Mouse (Mus musculus): ENCODE results near the gene Gpc5. TPM values are rescaled to one million over a fixed set of nuclear protein-coding genes. Genes with fewer than 3 reads are reported as not detected.

Gpc5 gene
- polyA plus RNA-seq, 1 experiment, result not detected

- no peak for DNase-seq (ENCODE audit: low read depth, low spot score)
- whole genome bisulfite sequencing, result 71% methylated on average over 9 of the region's 9 CpGs
These were observed 8.7 kb downstream of the Gpc5 start for GRCm38 (mm10) chr14:115100617-115101299.

- DNase-seq (ENCODE audit: low read depth, low spot score), result no peak
These were observed 14.3 kb downstream of the Gpc5 start for GRCm38 (mm10) chr14:115106326-115106725.

GRCm38 (mm10) chr14:115107467-115107866 lies 15.5 kb downstream of the Gpc5 start:
- no peak for DNase-seq (ENCODE audit: low read depth, low spot score)
- WGBS, result 55% methylated on average over 2 of the region's 2 CpGs

- WGBS, result 61% methylated on average over 9 of the region's 9 CpGs
- no peak for DNase-seq (ENCODE audit: low read depth, low spot score)
These were observed 26.6 kb downstream of the Gpc5 start for GRCm38 (mm10) chr14:115118626-115119025.

- WGBS, result 80% methylated on average over 3 of the region's 3 CpGs
- DNase-seq (ENCODE audit: low read depth, low spot score), result no peak
These were observed 56.8 kb downstream of the Gpc5 start for GRCm38 (mm10) chr14:115148821-115149220.

- no peak for DNase-seq (ENCODE audit: low read depth, low spot score)
These were observed 64.6 kb downstream of the Gpc5 start for GRCm38 (mm10) chr14:115156597-115156996.

GRCm38 (mm10) chr14:115177322-115177836 lies 85.4 kb downstream of the Gpc5 start:
- 80% methylated on average over 3 of the region's 3 CpGs for WGBS
- DNase-seq (ENCODE audit: low read depth, low spot score), result no peak

More at GRCm38 (mm10) chr14:115156597-115156996, 64.6 kb downstream of the Gpc5 start:
- WGBS, result 82% methylated on average over 4 of the region's 4 CpGs

- DNase-seq (ENCODE audit: low read depth, low spot score), result no peak
- WGBS, result 66% methylated on average over 5 of the region's 5 CpGs
These were observed 87.9 kb downstream of the Gpc5 start for GRCm38 (mm10) chr14:115179925-115180324.

- DNase-seq (ENCODE audit: low read depth, low spot score), result no peak
- WGBS, result 79% methylated on average over 8 of the region's 8 CpGs
These were observed 96.2 kb downstream of the Gpc5 start for GRCm38 (mm10) chr14:115188256-115188655.

- 77% methylated on average over 5 of the region's 5 CpGs for WGBS
- no peak for DNase-seq (ENCODE audit: low read depth, low spot score)
These were observed 136.1 kb downstream of the Gpc5 start for GRCm38 (mm10) chr14:115228075-115228474.

- DNase-seq (ENCODE audit: low read depth, low spot score), result no peak
These were observed 144.4 kb downstream of the Gpc5 start for GRCm38 (mm10) chr14:115236387-115236786.

GRCm38 (mm10) chr14:115240621-115241373 lies 148.8 kb downstream of the Gpc5 start:
- no peak for DNase-seq (ENCODE audit: low read depth, low spot score)
- WGBS, result 84% methylated on average over 4 of the region's 4 CpGs

More at GRCm38 (mm10) chr14:115236387-115236786, 144.4 kb downstream of the Gpc5 start:
- 15% methylated on average over 4 of the region's 4 CpGs for WGBS

GRCm38 (mm10) chr14:115250537-115250936 lies 158.5 kb downstream of the Gpc5 start:
- no peak for DNase-seq (ENCODE audit: low read depth, low spot score)
- WGBS, result 81% methylated on average over 6 of the region's 6 CpGs

GRCm38 (mm10) chr14:115251791-115252190 lies 159.8 kb downstream of the Gpc5 start:
- no peak for DNase-seq (ENCODE audit: low read depth, low spot score)
- 30% methylated on average over 5 of the region's 5 CpGs for WGBS

- DNase-seq (ENCODE audit: low read depth, low spot score), result no peak
- 88% methylated on average over 3 of the region's 3 CpGs for WGBS
These were observed 161.1 kb downstream of the Gpc5 start for GRCm38 (mm10) chr14:115253155-115253554.

- no peak for DNase-seq (ENCODE audit: low read depth, low spot score)
- WGBS, result 74% methylated on average over 2 of the region's 2 CpGs
These were observed 161.7 kb downstream of the Gpc5 start for GRCm38 (mm10) chr14:115253685-115254084.

- 49% methylated on average over 6 of the region's 6 CpGs for WGBS
- DNase-seq (ENCODE audit: low read depth, low spot score), result no peak
These were observed 177.8 kb downstream of the Gpc5 start for GRCm38 (mm10) chr14:115269703-115270402.

GRCm38 (mm10) chr14:115270445-115270844 lies 178.4 kb downstream of the Gpc5 start:
- no peak for DNase-seq (ENCODE audit: low read depth, low spot score)

GRCm38 (mm10) chr14:115282782-115283181 lies 190.8 kb downstream of the Gpc5 start:
- DNase-seq (ENCODE audit: low read depth, low spot score), result no peak

More at GRCm38 (mm10) chr14:115270445-115270844, 178.4 kb downstream of the Gpc5 start:
- 68% methylated on average over 6 of the region's 6 CpGs for WGBS

- 69% methylated on average over 2 of the region's 2 CpGs for WGBS
- no peak for DNase-seq (ENCODE audit: low read depth, low spot score)
These were observed 232.2 kb downstream of the Gpc5 start for GRCm38 (mm10) chr14:115324247-115324646.
